Mouse (Mus musculus): ENCODE results near the gene Prrt2.

Gene Prrt2

DNA sequence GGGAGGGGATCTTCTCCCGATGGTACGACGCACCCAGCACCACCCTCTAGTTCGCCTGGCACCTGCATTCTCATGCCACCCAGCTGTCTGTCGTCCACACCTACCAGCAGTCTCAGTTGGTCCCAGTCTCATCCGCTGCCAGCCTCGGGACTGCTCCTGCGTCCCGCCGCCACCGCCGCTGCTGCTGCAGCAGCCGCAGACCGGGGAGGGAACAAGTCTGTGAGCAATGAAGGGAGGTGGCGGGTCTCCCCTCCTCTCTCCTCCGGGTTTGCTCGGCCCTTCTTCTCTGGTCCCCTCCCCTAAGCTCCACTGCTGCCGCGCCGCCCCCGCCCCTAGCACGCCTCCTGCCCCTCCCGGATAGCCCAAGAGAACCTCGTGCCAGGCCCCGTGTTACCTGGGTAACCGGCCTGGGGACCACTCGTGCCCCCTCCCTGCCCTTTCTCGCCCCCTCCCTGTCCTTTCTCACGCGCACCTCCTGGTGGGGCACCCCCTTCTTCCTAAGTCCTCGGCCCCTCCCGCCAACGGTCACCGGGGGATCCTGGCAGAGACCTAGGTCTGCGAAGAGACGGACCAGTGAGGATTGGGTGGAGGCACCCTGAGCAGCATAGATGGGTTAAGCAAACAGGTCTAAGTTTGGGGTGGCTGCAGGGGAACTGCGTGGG lies at the start of gene Prrt2, which contains the start of gene Gm42742:
Prrt2 (minus strand) TSS at position 311 of the 662 bp plus-strand sequence.
Gm42742 (minus strand) TSS at position 197 of the 662 bp plus-strand sequence.
- DNase-seq (ENCODE audit: low read depth) = no peak

DNA sequence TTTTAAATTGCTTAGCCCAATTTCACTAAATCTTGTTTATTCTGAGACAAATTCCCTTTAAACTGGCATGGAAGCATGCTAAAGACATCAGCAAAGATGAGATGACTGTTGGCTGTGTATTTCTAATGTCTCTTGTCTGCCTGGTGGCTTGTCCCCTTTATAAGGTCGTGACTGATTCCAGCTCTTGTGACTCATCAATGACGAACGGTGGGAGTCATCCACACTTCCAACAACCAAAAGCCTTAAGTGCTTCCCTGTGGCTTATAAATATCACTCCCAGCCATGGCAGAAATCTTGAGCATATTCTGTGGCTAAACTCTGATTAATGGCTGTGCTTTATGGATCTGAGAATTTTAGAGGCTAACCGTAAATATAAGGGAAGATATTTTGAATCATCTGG lies 45.3 kb upstream of the Prrt2 start:
- no peak for DNase-seq (ENCODE audit: low read depth)

DNA sequence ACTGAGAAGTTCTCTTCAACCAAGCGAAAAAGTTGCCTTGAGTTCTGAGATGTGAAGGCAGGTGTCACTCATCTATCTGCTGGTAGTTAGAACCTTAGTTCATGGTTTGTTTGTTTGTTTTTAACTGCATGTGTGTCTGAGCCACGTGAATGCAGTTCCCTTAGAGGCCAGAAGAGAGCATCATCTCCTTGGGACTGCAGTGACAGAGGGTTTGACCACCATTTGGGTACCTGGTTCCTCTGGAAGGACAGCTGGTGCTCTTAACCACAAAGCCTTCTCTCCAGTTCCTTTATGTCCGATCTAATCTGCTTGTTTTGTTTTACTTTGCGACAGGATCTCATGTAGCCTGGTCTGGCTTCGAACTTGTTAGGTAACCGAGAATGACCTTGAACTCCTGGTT lies 44.5 kb upstream of the Prrt2 start:
- DNase-seq (ENCODE audit: low read depth) = no peak

DNA sequence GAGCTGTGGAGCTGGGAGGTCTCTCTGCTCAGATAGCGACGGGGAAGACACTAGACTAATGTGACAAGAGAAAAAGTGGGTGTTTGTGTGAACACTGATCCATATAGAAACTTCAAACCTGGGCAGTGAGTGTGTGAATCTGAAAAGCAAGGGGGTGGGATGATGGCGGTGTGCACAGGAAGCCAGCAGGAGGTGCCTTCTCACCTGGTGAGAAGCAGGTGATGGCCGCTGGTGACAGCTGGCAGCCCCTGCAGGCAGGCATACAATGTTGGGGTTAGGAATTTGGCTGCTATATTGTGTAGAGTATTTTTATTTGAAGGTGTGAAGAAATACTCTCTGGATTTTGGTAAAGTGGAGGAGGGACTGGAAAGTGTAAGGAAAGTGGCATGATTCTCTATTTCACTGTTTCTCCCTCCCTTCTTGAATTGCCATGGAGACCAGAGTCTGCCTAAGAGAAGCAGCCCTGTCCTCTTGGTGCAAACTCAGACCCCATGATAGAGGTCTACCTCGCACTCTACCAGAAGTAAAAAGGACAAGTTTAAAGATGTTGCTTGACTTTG lies 34.1 kb upstream of the Prrt2 start:
- DNase-seq (ENCODE audit: low read depth) = no peak

DNA sequence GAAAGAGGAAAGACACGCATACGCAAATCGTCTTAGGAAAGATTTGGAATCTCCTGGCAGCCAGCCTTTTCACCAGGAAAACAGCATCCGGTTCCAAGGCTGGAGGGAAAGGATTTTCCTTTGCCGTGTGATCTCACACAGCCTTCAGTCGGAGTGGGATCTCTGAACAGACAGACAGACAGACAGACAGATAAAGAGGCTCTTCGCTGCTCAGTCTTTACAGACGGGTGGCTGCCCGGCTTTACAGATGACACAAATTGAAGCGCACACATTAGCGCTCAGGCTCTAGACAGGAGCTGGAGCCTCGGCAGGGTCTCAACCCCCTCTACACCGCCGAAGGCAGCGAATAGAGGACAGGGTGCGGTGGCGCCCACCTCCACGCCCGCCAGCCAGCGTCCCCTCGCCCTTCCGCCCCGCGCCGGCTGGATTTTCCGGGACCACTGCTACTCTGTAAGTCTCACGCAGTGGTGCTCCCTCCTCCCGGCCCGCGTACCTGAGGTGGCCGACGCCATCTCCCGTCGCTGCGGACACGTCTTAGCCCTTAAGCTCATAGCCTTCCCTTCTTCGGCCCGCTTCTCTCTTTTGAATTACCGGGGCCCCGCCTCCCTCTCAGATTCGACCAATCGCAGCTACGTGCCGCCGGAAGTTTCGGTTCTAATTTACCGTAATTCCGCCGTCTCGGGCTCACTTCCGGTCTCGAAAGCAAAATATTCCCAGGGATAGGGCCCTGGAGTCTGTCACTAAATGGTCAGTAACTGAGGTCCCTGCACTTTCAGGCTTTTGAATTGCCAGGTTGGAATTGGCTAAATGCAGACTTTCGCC lies 21.1 kb upstream of the Prrt2 start, which contains the start of gene Kif22:
Kif22 (minus strand) TSS at position 621 of the 822 bp plus-strand sequence.
- peak; percentile 82 for DNase-seq (ENCODE audit: low read depth)

DNA sequence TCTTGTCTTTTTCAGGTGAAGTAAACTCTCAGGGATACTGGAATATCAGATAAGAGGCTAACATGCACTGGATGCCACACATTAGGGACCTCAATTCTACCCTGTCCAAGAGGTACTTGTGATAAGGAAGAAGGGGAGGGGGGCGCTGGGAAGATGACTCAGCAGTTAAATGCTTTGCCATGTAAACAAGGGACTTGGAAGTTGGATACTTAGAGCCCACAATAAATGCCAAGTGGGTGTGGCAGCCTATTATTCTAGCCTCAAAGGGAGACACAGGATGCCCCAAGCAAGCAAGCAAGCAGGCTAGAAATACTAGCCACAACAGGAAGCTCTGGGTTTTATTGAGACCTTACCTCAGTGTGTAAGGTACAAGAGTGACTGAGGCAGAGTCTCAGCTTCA lies 10.2 kb upstream of the Prrt2 start:
- no peak for DNase-seq (ENCODE audit: low read depth)

DNA sequence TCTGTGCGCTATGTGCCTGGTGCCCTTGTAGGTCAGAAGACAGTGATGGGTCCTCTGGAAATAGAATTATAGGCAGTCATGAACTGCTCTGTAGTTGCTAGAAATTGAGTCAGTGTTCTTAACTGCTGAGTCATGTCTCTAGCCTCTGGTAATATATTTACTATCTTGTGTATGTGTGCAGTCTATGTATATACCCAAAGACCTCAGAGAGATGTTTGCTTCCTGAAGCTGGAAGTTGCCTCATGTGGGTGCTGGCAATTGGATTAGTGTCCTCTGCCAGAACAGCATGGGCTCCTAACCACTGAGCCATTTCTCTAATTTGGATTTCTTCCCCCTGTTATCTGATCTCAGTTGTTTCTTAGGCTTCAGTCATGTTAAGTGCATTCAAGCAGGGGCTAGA lies 9.2 kb upstream of the Prrt2 start:
- no peak for DNase-seq (ENCODE audit: low read depth)

DNA sequence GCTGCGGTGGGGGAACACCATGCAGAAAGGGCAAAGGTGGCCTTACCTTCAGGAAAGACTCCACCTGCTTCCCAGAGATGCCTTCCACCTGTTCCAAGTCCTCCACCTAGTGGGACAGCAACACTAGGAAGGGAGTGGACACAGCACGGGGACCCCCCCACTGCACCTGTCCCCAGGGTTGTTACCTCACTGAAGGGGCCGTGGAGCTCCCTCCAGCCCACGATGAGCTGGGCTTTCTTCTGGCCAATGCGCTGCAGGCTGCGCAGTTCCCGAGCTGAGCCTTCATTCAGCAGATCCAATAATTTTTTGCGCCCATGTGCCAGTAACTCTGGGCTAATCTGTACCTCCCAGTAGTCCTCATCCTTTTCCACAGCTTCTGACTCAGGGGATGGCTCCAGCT lies 6.9 kb upstream of the Prrt2 start:
- no peak for DNase-seq (ENCODE audit: low read depth)

DNA sequence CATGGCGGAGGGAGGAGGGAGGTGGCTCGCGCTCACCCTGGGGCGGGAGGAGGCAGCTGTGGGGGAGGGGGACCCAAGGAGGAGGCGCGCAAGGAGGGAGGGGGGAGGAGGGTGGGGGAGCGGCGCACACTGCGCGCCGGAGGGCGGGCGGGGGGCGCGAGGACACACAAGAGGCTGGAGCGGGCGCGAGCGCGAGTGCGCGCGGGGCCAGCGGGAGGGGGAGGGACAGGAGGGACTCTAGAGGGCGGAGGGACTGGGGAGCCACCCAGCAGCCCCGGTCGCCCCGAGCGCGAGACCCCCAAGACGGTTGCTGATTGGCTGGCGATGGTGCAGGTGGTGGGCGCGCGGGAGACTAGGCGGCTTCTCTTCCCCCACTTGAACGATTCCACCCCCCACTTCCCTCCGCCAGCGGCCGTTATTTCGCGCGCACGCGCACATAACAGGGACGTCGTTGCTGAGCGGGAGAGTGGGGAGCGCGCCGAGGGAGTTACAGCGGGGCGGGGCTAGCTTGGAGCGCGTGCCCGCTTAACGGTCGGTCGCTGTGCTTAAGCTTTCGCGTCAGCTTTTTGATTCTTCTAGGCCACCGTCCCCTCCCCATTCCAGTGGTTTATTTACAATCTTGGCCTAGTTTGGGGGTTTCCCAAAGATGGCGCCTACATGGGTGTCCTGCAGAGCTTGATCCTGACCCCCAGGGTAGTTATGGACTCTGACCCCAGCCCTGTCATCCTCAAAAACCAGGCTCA lies 6.1 kb upstream of the Prrt2 start, which contains the start of gene Maz:
Maz (minus strand) TSS at position 54 of the 743 bp plus-strand sequence.
- DNase-seq (ENCODE audit: low read depth) = peak; percentile 99

DNA sequence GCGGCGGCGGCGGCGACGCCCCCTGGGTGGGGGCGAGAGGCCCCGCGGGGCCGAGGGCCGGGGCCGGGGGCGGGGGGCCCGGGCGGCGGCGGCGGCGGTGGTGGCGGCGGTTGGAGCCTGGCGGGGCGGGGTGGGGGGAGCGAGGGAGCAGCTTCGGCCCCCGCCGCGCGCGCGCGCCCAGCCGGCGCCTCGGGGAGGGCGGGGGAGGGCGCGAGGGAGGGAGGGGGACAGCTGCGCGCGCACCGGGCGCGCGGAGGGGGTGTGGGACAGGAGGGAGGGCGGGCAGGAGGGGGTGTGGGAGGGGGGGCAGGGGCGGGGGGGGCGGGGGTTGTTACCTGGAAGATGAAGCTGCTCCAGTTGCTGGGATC lies 5.6 kb upstream of the Prrt2 start:
- no peak for DNase-seq (ENCODE audit: low read depth)

DNA sequence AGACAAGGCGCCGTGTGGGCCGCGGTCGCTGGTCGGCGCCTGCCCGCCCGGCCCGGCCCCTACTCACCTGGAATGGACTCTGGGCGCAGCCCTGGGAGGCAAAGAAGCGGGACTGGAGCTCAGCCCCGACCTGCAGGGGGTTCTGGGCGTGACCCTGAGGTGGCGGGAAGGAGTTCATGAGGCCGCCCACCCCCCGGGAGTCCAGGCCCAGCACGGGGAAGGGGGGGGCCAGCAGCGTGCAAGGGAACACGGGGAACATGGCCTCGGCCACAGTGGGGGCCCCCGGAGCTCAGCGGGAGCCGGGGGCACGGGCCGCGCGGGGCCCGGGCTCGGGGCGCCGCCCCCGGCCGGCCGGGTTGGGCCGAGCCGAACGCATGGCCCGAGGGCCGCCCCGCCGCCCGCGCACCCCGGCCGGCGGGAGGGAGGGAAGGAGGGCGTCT lies 5.2 kb upstream of the Prrt2 start:
- no peak for DNase-seq (ENCODE audit: low read depth)

DNA sequence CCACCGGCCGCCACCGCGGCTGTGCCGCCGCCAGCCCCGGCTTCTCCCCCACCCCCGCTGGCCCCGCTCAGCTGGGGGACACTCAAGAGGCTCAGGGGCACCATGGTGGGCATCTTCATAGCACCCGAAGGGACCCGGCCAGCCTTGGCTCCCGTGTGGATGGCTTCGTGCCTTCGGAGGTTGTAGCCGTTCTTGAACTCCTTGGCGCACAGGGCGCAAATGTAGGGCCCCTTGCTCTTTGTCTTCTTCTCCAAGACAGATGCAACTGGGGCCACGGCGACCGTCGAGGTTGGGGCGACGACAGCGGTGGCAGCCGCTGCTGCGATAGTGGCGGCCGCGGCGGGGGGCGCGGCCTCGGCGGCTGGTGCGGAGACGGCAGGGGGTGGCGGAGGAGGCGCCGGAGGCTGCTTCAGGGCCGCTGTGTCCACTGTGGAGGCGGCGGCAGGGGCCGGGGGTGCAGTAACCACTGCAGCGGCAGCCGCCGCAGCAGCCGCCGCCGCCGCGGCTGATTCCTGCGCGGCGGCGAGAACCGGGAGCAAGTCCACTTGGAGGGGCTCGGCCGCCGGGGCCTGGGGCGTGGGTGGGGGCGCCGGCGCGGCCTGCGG lies 4.6 kb upstream of the Prrt2 start:
- no peak for DNase-seq (ENCODE audit: low read depth)

DNA sequence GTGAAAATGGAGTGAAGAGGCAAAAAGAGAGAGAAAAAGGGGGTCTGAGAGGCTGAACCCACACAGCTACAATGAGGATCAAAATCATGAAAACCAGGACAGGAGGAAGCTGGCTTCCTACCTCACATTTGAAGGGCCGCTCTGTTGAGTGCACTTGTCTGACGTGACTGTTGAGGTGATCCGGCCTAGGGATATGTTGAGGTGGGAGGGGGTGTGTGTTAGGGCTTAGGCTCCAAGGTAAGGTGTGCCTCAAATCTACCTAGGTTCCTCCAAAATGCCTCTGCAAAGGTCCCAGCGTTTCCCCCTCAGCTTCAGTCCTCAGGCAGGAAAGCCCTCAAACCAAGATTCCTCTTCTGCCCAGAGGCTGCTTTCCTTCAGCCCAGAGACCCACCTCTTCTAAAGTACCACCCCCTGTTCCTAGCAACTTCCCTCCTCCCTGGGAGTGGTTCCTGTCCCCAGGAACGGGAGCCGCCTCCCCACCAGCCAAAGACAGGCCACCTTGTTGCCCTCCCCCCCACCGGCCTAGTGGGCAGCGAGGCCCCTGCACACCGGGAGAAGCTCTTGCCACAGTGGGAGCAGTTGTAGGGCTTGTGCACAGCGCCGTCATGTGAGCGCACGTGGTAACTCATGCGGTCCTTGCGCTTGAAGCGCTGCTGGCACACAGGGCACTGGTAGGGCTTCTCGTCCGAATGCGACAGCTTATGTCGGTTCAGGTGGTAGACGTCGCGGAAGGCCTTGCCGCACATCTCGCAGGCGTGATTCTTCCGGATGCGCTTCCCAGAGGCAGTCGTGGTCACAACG lies 3.9 kb upstream of the Prrt2 start:
- DNase-seq (ENCODE audit: low read depth) = peak; percentile 58

DNA sequence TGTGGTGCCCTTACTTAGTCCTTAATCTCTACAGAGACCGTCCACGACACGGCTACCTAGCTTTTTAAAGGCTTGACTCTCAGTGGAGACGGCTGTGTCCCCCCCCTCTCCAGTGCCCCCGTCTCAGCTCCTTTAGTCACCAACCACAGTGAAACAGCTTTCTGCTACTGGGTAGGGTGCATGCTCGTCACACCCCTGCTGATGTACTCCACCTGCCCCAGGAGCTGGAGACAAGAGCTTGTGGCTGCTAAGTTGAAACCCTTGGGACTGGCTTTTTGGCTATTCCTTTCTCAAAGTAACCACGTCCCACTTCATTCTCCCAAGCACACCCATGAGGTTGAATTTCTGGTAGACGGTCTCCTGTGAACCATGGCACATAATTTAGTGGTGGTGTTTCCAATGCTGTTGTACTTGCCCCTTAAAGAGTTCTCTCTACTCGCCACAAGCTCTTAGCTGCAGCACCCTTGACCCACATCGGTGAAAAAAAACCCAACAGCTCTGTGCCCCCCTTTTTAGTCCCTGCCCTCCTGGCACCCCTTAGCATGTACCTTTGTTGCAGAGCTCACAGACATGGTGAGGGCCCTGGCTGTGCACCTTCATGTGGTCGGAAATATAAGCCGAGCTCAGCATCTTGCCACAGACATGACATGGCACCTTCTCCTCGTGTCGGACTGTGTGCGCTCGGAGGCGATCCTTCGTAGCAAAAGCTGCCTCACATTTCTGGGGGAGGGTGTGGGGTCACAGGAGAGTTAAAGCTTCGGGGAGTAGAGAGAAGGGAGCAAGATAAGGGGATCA lies 3.1 kb upstream of the Prrt2 start:
- no peak for DNase-seq (ENCODE audit: low read depth)

DNA sequence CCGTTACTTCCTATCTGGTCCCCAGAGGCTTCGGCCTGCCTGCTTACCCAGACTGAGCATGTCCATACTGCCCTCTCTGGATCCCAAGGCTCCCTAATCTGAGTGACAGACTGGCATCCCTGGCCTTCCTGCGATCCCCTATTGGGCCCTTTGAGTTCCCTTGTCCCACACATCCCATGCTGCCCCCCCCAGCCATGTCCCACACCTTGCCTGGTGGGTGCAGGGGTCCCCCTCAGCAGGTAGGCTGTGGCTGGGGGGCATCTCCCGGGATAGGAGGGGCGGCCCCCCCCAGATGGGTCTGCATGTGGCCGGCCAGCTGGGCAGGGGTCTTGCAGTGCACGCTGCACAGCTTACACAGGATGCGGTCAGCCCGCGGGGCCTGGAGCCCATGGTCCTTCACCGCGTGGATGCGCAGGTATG lies 2.3 kb upstream of the Prrt2 start:
- no peak for DNase-seq (ENCODE audit: low read depth)

DNA sequence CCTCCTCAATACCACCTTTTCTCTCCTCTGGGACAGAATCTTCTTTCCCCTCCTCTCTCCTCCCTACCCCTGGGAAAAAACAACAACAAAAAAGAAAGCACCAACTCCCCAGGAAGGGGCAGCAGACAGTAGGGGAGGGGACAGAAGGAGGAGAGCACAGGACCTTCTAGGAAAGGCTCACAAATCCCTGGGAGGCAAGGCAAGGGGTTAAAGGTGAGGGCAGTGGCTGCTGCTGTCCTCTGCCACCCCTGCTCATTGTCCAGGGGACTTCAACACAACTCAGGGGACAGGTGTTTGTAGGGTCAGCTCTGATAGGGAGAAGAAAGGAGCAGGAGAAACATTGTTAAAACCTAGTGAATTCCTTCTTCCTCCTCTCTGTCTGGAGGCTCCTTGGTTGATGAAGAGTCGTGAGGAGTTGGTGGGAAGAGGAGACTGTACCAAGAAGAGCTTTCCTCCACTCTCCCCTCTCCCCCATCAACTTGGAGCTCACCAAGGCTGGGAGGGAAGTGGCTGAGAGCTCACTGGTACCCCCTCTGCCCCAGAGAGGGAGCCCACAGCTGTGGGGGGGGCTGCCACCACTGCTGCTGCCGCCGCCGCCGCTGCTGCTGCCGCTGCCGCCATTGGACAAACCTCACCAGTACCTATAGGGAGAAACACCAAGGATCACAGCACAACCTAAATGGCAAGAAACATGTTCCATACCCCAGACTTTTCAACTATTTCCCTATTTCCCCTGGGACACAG lies 1.7 kb upstream of the Prrt2 start:
- no peak for DNase-seq (ENCODE audit: low read depth)

DNA sequence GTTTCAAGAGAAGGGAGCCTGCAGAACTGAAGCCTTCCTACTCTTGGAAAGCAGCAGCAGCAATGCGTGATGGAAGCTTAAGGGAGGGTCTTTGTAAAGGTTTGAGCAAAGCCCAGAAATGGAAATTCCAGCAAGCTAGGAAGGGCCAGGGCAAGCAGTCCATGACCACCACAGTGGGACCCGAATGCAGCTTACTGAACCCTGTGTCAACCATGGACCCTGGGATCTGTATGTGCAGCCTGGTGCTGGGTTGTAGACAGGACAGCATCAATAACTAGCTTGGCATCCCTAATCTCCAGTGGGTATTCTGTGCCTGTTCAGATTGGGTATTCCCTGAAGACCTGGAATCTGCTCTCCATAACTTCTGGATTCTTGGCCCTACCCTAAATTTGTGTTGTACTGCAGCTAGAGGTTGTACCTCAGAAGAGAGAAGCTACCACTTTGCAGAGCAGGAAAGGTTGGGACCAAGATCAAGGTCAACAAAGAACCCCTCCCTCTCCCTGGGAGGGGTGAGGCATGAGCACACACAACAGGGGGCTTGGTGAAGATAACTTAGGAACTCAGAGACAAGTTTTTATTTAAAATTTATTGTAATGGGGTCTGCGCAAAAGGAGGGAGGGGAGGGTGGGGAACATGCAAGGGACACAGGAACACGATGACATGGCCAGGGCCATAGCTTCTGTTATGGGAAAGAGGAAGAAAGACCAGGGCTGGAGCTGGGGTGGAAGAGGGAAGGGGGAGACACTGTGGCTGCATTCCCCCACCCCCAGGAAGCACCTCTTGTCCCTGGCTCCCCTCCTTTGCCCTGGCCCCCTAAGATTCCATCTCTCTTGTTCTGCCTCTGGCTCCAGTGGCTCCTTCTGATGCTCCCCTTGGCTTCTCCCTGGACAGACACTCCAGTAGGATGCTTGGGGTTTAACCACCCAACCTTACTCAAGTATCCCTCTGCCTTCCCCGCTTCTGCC lies 834 bp upstream of the Prrt2 start:
- DNase-seq (ENCODE audit: low read depth) = no peak

DNA sequence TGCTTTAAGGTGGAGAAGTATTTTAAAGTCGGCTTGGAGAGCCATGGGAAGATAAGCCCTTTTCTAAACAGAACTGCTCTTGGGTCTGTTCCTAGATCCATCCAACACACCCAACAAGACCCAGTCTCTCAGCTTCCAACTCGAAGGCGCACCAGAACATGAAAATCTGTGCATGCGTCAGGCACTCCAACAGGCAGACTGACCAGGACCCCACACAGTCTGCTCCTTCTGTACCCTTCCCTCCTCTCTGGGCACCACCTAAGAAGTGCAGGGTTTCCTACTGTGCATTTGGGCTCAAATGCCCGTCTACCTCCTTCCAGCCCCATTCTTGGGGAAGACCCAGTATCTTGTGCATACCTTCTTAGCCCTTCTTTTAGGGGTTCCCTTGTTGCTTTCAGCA lies 520 bp downstream of the Prrt2 start:
- DNase-seq (ENCODE audit: low read depth) = no peak
